ENCODE assay signal across 9 mouse cellular contexts in the genomic region with DNA sequence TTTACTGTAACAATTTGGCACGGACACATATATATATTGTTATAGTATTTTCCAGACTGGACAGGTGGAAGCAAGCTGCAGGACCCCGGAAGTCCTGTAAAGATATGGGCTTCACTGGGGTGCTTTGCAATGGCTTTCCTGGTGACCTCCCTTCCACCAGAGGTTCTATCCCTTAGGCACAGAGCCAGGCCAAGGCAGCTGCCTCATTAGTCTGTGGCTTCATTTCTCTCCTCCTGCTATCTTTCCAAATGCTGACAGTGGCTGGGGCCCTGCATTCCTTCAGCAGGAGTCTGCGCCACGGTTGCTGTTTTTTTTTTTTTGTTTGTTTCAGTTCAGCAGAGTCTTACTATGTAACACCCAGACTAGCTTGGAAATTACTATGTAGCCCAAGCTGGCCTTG. TPM values are rescaled to one million over a fixed set of nuclear protein-coding genes. Genes with fewer than 3 reads are reported as not detected.
DNase-seq lines count a peak whose midpoint lies in the region; ATAC-seq and TF ChIP-seq lines count a peak whose summit lies in the region.
"Had no signal": no experiment of that assay in that cellular context is flagged by ENCODE, and none has a peak within 500 bp of the region (broad histone marks: within the 10 kb centered on the region; RNA-seq: fewer than 3 reads in every experiment).

No protein-coding gene starts in this region.

- H3K4me1 ChIP-seq in cerebellum, adult 2 months (ENCODE audit: control insufficient read depth, insufficient read depth, low read length) = peaks cover 11% of the 10 kb centered on the region
- H3K4me1 ChIP-seq in neural tube, embryonic 11.5 days (ENCODE audit: control insufficient read depth, insufficient read depth, low read length) = peaks cover 15% of the 10 kb centered on the region
- H3K4me1 ChIP-seq in limb, embryonic 14.5 days (ENCODE audit: control insufficient read depth, insufficient read depth, low read length) = peaks cover 22% of the 10 kb centered on the region; the same call in 1 of the 2 replicates
- 0 out of 2 replicates have a peak, but pooled peaks cover 4% of the 10 kb centered on the region for H3K4me1 ChIP-seq in stomach, postnatal 0 days (replicated peaks; ENCODE audit: control insufficient read depth, insufficient read depth)

- TF ChIP-seq EP300 in stomach, postnatal 0 days (optimal IDR thresholded peaks at IDR 0.05) = no peak

- no peak for TF ChIP-seq CTCF in cerebellum, adult 2 months (IDR thresholded peaks at IDR 0.05; ENCODE audit: borderline replicate concordance, insufficient read depth, low read depth, low read length)
- no peak for TF ChIP-seq CTCF in stomach, postnatal 0 days (IDR thresholded peaks at IDR 0.05; ENCODE audit: low read depth)

- TF ChIP-seq POLR2A in cerebellum, adult 2 months (IDR thresholded peaks at IDR 0.05; ENCODE audit: borderline replicate concordance, insufficient read depth, low read length) = no peak
- no peak for TF ChIP-seq POLR2A in limb, embryonic 14.5 days (IDR thresholded peaks at IDR 0.05; ENCODE audit: borderline replicate concordance, extremely low read depth, insufficient read depth, insufficient read length)

- no peaks in the 10 kb centered on the region for H3K27me3 ChIP-seq in cerebellum, adult 2 months (ENCODE audit: control insufficient read depth, insufficient read depth, low read length)
- H3K27me3 ChIP-seq in neural tube, embryonic 11.5 days (ENCODE audit: control insufficient read depth, insufficient read depth, low read length) = peaks cover 28% of the 10 kb centered on the region
- peaks cover 61% of the 10 kb centered on the region for H3K27me3 ChIP-seq in limb, embryonic 14.5 days (ENCODE audit: control insufficient read depth, insufficient read depth, low read length)
- H3K27me3 ChIP-seq in stomach, postnatal 0 days (ENCODE audit: control insufficient read depth, insufficient read depth, low read length) = peaks cover 24% of the 10 kb centered on the region

- no peaks in the 10 kb centered on the region for H3K36me3 ChIP-seq in neural tube, embryonic 11.5 days (ENCODE audit: control insufficient read depth, insufficient read depth, low read length)
- no peaks in the 10 kb centered on the region for H3K36me3 ChIP-seq in limb, embryonic 14.5 days (ENCODE audit: control insufficient read depth, insufficient read depth, low read length)
- H3K36me3 ChIP-seq in stomach, postnatal 0 days (ENCODE audit: control insufficient read depth, insufficient read depth, low read length) = no peaks in the 10 kb centered on the region

- peak overlapping the region; percentile 94 for H3K4me2 ChIP-seq in neural tube, embryonic 11.5 days (ENCODE audit: low read depth)
- H3K4me2 ChIP-seq in limb, embryonic 14.5 days (replicated peaks; ENCODE audit: low read depth, low read length, severe bottlenecking) = peak overlapping the region; percentile 100
- H3K4me2 ChIP-seq in stomach, postnatal 0 days (replicated peaks; ENCODE audit: low read depth) = peak overlapping the region; percentile 96

- WGBS in cerebellum, adult 2 months = 35% methylated on average over 4 of the region's 4 CpGs
- 38% methylated on average over 4 of the region's 4 CpGs for WGBS in neural tube, embryonic 11.5 days
- WGBS in limb, embryonic 14.5 days = 52% methylated on average over 4 of the region's 4 CpGs
- WGBS in stomach, postnatal 0 days = 31% methylated on average over 4 of the region's 4 CpGs

- DNase-seq in cerebellum, adult 2 months = no peak
- DNase-seq in cerebellum, adult 8-10 months = no peak
- DNase-seq in neural tube, embryonic 11.5 days (ENCODE audit: low spot score) = no peak
- DNase-seq in neural tube, embryonic 10.5 days (ENCODE audit: extremely low spot score, low spot score) = no peak
- no peak for DNase-seq in limb, embryonic 14.5 days (ENCODE audit: low spot score)
- DNase-seq in stomach, postnatal 0 days (ENCODE audit: low spot score) = no peak
- no peak for DNase-seq in adipocyte (ENCODE audit: low spot score)

- no peak for ATAC-seq in neural tube, embryonic 11.5 days (ENCODE audit: insufficient read depth, low FRiP score, low TSS enrichment)
- no peak for ATAC-seq in limb, embryonic 14.5 days (ENCODE audit: low FRiP score, low read depth)
- no peak for ATAC-seq in stomach, postnatal 0 days (ENCODE audit: low FRiP score, low TSS enrichment)
- no peak for ATAC-seq in megakaryocyte progenitor cell, adult 5-6 weeks (replicated peaks; ENCODE audit: poor library complexity)

- peak overlapping the region; percentile 63 for H3K9ac ChIP-seq in neural tube, embryonic 11.5 days (ENCODE audit: low read length)
- no peak overlapping the region for H3K9ac ChIP-seq in limb, embryonic 14.5 days (ENCODE audit: low read depth, low read length, severe bottlenecking)
- H3K9ac ChIP-seq in stomach, postnatal 0 days (ENCODE audit: low read length) = no peak overlapping the region

- H3K27ac ChIP-seq in cerebellum, adult 2 months (ENCODE audit: insufficient read depth, low read length) = peak overlapping the region; percentile 23; the same call in 1 of the 2 replicates
- H3K27ac ChIP-seq in neural tube, embryonic 11.5 days (ENCODE audit: low read depth, low read length) = peak overlapping the region; percentile 89
- no peak overlapping the region for H3K27ac ChIP-seq in limb, embryonic 14.5 days (replicated peaks; ENCODE audit: low read depth, low read length)
- H3K27ac ChIP-seq in stomach, postnatal 0 days (replicated peaks) = no peak overlapping the region

- H3K9me3 ChIP-seq in neural tube, embryonic 11.5 days (ENCODE audit: control insufficient read depth, low read length) = no peaks in the 10 kb centered on the region
- no peaks in the 10 kb centered on the region for H3K9me3 ChIP-seq in limb, embryonic 14.5 days (ENCODE audit: control insufficient read depth, low read length)
- H3K9me3 ChIP-seq in stomach, postnatal 0 days (ENCODE audit: control insufficient read depth, low read length) = no peaks in the 10 kb centered on the region

- peak overlapping the region; percentile 79 for H3K4me3 ChIP-seq in cerebellum, adult 2 months (replicated peaks; ENCODE audit: insufficient read depth, low read depth, low read length)
- peak overlapping the region; percentile 65; the same call in 1 of the 2 replicates for H3K4me3 ChIP-seq in neural tube, embryonic 11.5 days (ENCODE audit: low read depth, low read length)
- H3K4me3 ChIP-seq in limb, embryonic 14.5 days (replicated peaks; ENCODE audit: low read length) = peak overlapping the region; percentile 60
- H3K4me3 ChIP-seq in stomach, postnatal 0 days (ENCODE audit: low read depth, low read length) = peak overlapping the region; percentile 51; the same call in 1 of the 2 replicates
- H3K4me3 ChIP-seq: erythroblast, embryonic 14.5 days had no signal

RNA-seq across cellular contexts. Expression of a gene that starts 1.1 kb away (rescaled TPM):
- 19.4 and 23.3 TPM in 2 replicates for polyA plus RNA-seq in cerebellum, adult 2 months (2012; rRNA removed)
- 7.1 and 7.5 TPM in 2 replicates for polyA plus RNA-seq in neural tube, embryonic 11.5 days (2014; fragmentation: Nextera tagmentation; extraction: Ambion mirVana)
- polyA plus RNA-seq in limb, embryonic 14.5 days (2012; rRNA removed) = 0.20 and 0.29 TPM in 2 replicates
- 0.03 and 0.04 TPM in 2 replicates for polyA plus RNA-seq in limb, embryonic 14.5 days (2014; fragmentation: Nextera tagmentation; extraction: Ambion mirVana)
- polyA plus RNA-seq in stomach, postnatal 0 days (2015; fragmentation: Nextera tagmentation; extraction: Ambion mirVana) = 0.23 and 0.33 TPM in 2 replicates
- not detected in 2 replicates for total RNA-seq in megakaryocyte progenitor cell, adult 5-6 weeks (2015)
- 0.07 TPM in 1 of 2 replicates, not detected in the other for total RNA-seq in megakaryocyte progenitor cell, adult 5-6 weeks (2017)
- polyA plus RNA-seq: erythroblast, embryonic 14.5 days had no signal

RNA-seq across cellular contexts. Expression of a gene that starts 40.1 kb away (rescaled TPM):
- 1.2 and 1.3 TPM in 2 replicates for polyA plus RNA-seq in cerebellum, adult 2 months (2012; rRNA removed)
- 4.1 and 5.5 TPM in 2 replicates for polyA plus RNA-seq in neural tube, embryonic 11.5 days (2014; fragmentation: Nextera tagmentation; extraction: Ambion mirVana)
- 4.1 and 4.6 TPM in 2 replicates for polyA plus RNA-seq in limb, embryonic 14.5 days (2012; rRNA removed)
- 3.3 and 3.4 TPM in 2 replicates for polyA plus RNA-seq in limb, embryonic 14.5 days (2014; fragmentation: Nextera tagmentation; extraction: Ambion mirVana)
- 12.5 and 13.0 TPM in 2 replicates for polyA plus RNA-seq in stomach, postnatal 0 days (2015; fragmentation: Nextera tagmentation; extraction: Ambion mirVana)
- not detected in 2 replicates for total RNA-seq in megakaryocyte progenitor cell, adult 5-6 weeks (2015)
- not detected in 2 replicates for total RNA-seq in megakaryocyte progenitor cell, adult 5-6 weeks (2017)
- polyA plus RNA-seq: erythroblast, embryonic 14.5 days had no signal

Comparison
In these comparisons a context has a peak if more than half of its experiments do, and no peak if none do; other contexts are left out.
1. H3K27ac ChIP-seq: peak in cerebellum, adult 2 months (single experiment) and neural tube, embryonic 11.5 days (single experiment); none in limb, embryonic 14.5 days (single experiment) and stomach, postnatal 0 days (single experiment).
2. Peak in every context shown above with its lines, with median percentiles within 50 percentile points of each other: H3K4me3 ChIP-seq and H3K4me2 ChIP-seq.